Mouse (Mus musculus): ENCODE measurements around the gene Zfand5.
"Not testable (repeated sequence)": the region's sequence is repeated elsewhere in the genome, so short reads cannot be mapped to it uniquely, and the experiment has no call there.

Gene Zfand5

DNA sequence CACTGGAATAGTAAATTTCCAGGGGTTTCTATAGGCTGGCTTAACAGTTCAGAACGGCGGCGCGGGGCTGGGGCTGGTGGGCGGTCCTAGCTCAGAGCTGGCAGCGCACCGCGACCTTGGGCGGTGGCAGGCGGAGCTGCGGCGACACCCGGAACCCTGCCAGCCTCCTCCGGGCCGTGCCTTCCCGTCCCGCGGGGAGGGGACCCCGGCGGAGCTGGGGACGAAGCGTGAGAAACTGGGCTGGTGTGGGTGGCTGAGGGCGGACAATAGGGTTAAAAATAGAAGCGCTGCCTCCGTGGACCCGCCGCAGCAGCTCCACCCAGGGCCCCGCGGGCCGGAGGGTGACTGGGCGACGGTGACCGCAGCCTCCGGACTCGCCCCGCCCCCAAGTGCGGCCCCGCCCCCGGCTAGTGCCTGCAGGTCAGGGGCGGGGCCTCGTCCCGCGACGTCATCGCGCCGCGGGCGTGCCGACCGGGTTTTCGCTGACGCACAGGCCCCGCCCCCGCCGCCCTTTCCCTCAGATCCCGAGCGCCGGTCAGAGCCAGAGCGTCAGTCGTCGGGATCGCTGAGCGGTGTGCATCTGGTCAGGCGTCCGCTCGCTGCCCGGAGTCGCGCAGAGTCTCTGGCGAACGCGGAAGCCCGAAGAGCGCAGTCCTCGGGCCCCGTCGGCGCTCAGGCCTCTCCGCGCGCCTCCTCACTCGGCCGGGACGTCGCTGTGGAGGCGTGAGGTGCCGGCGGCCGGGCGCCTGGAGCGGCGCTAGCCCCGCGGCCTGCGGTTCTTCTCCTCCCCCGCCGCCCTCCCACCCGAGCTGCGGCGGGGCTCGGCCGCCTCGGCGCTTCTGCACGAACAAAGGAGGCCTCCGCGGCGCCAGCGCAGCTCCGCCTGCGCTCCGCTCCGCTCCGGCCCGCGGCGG lies at the start of gene Zfand5:
Gene Zfand5, plus strand, starts transcription at position 538 of the 914 bp plus-strand sequence.
- DNase-seq (ENCODE audit: low read depth, low spot score): peak; percentile 89

DNA sequence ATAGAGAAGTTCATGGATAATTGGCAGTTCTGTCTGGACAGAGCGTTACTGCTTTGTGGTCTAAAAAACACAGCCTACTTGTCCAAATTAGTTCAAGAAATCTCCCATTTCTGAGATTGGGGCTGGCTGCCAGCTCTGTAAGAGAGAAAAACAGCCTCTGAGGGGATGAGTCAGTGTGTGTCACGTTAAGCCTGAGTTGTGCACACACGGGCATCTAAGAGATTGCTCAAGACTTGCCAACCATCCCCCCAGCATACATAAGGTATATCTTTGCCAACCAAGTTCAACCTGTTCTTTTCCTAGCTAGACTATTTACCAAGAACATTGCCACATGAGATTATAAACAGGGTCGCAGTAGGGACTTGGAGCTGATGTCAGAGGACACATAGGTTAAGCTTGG lies 44.9 kb upstream of the Zfand5 start:
- no peak for DNase-seq (ENCODE audit: low read depth, low spot score)

DNA sequence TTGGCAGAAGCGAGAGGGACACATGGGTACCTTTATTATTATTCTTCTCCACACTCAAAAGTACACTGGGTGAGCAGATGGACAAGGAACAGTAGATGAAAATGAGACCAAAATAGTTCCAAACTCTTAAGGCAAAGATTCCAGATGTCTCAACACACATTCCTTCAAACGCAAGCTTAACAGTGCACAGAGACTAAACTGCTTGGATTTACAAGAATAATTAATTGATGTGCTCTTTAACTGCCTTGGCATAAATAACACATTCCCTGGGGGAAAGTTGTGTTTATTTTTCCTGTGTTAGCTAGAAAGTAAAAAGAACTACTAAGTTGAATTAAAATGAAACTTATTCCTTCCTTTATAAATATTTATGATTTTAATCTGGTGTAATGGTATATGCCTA lies 44.3 kb upstream of the Zfand5 start:
- DNase-seq (ENCODE audit: low read depth, low spot score): no peak

DNA sequence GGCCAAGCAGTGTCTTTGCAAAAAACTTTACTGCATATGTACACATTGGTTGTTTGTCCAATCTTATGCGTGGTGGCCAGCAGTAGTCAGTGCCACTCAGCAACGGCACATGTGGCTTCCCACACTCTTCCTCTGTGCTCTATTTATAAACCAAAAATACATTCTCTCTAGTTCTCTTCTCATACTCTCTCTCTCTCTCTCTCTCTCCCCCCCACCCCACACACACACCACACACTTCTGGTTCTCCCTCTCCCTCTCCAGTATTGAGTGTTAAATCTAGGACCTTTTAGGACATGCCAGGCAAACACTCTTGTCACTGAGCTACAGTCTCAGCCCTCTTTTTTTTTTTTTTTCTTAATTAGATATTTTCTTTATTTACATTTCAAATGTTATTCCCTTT lies 23.3 kb upstream of the Zfand5 start:
- DNase-seq (ENCODE audit: low read depth, low spot score): not testable (repeated sequence)

DNA sequence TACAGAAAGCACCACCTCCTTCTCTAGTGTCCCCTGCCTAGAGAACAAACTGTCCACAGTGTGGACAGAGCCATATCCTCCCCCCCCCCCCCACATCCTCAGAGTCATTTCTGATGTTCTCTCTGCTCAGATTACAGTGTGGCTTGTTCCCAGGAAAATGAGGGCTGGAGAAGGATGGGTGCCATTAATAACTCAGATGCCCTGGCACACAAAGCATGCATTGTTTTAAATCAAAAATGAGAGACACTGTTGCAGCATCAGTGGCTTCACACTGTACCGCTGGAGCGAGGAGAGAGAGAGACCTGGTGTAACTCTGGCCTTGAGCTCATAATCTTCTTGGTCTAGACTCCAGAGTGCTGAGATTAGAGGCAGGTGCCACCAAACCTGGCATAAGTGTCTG lies 18.2 kb upstream of the Zfand5 start:
- DNase-seq (ENCODE audit: low read depth, low spot score): no peak

DNA sequence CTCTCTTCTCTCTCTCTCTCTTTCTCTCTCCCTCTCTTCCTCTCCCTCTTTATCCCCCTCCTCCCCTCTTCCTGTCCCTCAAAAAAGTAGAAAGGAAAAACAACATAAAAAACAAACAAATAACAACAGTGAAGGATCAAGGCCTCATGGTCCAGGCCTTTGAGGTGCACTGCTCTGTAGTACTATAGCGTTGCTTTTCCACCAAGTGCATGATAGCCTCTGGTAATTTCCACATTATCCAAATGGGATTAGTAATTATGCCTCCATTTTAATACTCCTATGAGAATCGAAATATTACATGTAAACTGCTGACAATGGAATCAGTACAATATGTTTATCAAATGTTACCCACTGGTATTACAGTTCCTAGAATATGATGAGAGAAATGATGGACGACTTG lies 16.2 kb upstream of the Zfand5 start:
- DNase-seq (ENCODE audit: low read depth, low spot score): no peak

DNA sequence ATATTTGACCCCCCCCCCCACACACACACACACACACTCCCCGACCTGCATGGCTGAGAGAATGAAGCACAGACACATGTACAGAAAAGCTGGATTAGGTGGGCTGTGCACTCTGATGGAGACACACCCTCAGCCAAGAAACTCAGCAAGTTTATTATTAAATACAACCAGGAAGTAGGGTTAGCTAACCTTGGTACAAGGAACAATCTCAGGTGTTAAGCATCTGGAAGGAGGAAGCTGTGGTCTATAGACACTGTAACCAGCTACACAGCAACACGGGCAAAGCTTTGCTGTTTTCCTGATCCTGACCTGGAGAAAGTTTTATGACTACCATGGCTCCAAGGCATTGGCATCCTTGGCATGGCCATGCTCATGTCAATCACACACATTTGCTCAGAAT lies 12.6 kb upstream of the Zfand5 start:
- no peak for DNase-seq (ENCODE audit: low read depth, low spot score)

DNA sequence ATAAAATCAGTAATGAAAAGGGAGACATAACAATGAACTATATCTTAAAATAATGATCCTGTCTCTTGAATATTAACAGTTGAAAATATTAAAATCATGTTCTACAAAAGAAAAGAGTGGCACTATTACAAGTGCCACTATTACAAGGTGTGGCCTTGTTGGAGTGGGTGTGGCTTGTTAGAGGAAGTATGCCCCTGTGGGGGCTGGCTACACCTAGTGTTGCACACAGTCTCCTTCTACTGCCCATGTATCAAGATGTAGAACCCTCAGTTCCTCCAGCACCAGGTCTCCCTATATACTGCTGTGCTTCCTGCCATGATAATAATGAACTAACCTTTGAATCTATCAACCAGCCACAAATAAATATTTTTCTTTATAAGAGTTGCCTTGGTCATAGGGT lies 11.8 kb upstream of the Zfand5 start:
- DNase-seq (ENCODE audit: low read depth, low spot score): no peak

DNA sequence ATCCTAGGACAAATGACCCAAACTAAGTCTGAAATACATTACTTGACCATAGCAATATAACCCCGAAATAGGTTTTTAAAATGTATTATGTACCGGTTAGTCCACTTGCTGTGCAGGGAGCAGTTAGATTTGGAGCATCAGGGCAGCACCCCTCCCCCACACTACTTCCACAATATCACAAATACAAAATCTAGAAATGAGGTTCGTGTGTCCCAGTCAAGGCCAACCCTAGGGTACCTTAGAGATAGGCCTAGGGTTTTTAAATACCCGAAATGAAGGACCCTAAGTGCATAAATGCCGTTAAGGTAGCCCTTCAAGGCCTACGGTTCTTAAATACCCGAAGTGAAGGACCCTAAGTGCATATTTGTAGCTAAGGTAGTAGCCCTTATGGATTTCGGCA lies 892 bp upstream of the Zfand5 start:
- no peak for DNase-seq (ENCODE audit: low read depth, low spot score)

DNA sequence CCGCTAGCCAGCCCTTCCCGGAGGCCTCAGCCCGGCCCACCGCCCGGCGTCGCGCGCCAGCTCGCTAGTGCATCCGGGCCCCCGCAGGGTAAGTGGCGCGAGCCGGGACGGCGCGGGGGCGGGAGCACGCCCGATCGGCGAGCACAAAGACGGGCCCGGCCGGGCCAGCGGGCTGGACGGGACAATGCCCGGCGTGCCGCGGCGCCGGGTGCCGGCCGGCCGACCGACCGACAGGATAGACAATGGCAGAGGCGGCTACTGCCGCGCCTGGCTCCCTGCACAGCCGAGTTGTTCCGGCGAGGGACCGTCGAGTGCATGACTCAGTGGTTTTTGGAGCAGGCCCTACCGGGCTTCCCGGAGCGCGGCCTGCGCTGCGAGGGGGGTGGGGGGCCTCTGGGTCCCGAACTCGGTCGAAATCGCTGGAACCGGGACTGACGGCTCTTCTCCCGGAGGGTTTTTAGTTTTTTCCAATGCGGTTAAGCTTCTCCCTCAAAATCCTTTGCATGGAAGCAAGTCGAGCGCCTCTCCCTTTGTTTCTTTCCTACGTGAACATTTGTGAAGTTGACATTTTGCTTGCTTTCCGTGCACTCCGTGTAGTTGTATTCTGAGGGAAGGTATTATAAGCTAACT lies 692 bp downstream of the Zfand5 start:
- DNase-seq (ENCODE audit: low read depth, low spot score): peak; percentile 53

DNA sequence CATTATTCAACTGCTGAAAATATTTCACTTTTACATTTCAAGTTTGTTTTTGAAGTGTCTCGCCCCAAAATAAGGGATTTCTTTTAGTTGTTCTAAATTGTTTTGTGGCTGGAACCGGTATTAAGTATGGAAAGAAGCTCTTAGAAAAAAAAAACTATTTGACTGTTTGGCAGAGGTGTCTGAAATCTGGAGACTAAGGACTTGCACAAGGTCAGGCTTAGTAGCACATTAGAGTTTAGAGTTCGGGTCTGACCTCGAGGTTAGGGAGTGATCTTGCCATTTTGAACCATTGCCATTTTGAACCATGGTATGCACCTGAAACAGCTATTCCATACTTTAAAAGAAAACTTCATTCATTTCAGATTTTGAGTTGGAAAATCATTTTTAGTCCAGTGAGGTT lies 1.4 kb downstream of the Zfand5 start:
- peak; percentile 17 for DNase-seq (ENCODE audit: low read depth, low spot score)

DNA sequence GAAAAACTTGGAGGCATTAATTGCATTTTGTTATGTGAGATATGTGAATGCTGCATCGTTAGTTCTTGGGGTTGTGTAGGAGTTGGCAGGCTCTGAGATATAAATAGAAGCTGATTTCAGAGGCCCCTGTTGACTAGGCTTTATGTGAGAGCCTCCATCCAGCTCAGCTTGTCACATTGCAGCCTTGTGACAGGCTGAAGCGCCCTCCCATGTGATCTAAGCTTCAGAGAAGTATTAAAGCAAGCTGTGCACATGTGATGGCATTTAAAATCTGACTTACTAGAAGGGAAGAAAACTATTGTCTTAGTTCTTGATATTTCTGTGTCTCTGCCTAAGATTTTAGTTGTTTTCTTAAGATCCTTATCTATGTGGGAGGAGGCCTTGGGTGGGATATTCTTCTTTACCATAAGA lies 2.1 kb downstream of the Zfand5 start:
- peak; percentile 48 for DNase-seq (ENCODE audit: low read depth, low spot score)

DNA sequence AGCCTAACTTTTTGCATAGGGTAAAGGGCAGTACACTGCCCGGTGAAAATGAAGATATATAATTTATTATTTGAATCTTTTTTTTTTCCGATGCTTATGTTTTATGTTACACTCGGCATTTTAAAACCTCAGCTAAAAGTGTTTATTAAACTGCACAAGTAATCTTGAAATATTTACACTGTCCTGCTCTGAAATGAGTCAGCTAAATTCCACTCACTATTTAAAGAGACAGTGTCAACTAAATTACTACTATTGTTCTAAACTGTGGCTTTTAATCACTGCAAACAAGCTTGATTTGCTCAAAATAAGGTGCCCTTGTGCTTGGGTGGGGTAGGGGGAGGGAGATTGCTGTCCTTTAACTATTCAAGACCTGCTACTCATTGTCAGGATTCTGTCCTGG lies 2.6 kb downstream of the Zfand5 start:
- no peak for DNase-seq (ENCODE audit: low read depth, low spot score)

DNA sequence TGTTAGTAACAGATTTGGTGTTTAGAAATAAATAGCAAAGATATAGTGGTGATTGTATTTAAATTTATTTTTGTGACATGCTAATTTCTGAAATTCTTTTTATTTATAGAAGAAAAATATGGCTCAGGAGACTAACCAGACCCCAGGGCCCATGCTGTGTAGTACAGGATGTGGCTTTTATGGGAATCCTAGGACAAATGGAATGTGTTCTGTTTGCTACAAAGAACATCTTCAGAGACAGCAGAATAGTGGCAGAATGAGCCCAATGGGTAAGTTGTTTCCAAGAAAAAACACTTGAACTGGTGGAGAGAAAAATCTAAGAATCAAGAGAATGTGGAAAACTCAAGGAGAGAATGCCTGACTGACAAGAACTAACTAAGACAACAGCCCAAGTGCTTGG lies 4.2 kb downstream of the Zfand5 start:
- peak; percentile 61 for DNase-seq (ENCODE audit: low read depth, low spot score)

DNA sequence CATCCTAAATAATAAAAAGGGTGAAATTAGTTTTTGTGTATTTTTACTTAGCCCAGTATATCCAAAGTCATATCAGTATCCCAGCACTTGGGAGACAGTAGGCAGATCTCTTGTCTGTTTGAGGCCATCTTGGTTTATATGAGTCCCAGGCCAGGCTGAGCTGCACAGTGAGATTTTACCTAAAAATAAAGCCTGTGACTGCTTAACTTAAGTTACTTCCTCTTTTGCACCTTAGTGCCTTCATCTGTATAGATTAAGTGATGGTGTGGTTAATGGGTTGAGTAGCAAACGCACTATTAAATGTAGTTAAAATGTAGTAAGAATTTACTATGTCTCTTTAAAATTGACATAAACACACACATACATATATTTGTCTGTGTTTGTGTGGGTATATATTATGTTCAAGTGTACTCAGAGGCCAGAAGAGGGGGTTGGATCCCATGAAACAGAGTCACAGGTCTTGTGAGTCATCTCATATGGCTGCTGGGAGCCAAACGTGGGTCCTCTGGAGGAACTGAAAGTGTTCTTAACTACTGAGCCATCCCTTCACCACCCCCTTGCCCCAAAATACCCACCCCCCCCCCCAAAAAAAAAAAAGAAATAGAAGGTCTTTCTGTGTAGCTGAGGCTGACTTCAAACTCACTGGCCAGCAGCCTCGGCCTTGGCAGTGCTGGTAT lies 14.5 kb downstream of the Zfand5 start:
- DNase-seq (ENCODE audit: low read depth, low spot score): no peak

DNA sequence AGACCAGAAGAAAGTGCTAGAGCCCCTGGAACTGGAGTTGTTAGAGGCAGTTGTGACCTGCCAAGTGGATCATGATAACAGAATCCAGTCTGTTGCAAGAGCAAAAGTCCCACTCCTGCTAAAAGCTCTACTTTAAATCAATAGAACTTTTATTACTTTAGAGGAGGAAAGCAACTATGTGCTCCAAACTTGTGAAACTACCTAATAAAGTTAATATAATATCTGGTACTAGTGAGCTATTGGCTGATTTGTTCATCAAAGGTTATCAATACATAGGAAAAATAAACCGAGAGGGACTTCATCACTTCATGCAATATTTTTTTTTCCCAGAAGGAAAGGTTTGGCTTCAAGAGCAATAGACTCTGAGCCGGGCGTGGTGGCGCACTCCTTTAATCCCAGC lies 25.3 kb downstream of the Zfand5 start:
- DNase-seq (ENCODE audit: low read depth, low spot score): no peak

DNA sequence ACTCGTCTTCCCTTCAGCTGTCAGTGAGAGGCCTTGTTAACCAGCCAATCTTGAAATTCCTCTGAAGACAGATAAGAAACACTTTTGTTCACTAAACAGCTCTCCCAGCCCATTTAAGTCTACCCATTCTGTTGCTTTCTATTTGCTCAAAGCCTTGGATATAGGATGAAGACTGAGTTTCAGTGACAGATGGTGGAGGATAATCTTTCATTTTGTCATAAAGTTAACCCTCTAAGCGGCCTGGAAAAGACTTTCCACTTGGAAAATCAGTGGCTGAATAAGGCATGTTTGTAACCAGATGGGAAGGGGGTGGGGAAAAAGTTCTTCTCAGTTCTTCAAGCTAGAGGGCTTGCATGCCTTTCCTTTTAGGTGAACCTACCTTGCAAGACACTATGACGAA lies 29.7 kb downstream of the Zfand5 start:
- no peak for DNase-seq (ENCODE audit: low read depth, low spot score)

DNA sequence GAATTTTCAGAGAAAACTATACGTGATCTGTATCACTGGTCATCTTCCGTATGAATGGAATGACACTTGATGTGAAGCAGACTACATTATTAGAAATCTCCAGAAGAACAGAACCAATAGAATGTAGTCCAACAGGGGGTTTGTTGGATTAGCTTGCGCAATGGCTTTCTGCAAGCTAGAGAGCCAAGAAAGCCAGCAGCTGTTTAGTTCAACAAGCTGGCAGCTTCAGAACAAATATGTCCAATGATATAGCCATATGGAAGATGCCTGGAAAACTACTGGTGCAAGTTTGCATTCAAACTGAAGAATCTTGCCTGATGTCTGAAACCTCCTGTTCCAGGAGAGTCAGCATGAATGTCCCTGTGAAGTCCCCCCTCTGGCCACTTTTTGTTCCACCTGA lies 35.7 kb downstream of the Zfand5 start:
- no peak for DNase-seq (ENCODE audit: low read depth, low spot score)

DNA sequence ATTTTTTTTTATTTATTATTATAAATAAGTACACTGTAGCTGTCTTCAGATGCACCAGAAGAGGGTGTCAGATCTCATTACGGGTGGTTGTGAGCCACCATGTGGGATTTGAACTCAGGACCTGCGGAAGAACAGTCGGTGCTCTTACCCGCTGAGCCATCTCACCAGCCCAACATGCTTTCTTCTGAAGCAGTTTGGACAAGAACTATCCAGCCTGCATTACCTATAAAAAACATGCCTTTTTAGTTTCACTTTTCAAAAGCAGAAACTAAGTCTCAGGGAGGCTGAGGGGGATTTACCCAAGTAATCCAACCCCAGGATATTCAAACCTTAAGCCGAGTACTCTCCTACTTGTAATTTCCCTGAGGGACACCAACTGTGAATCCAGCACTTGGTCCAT lies 38.3 kb downstream of the Zfand5 start:
- not testable (repeated sequence) for DNase-seq (ENCODE audit: low read depth, low spot score)

DNA sequence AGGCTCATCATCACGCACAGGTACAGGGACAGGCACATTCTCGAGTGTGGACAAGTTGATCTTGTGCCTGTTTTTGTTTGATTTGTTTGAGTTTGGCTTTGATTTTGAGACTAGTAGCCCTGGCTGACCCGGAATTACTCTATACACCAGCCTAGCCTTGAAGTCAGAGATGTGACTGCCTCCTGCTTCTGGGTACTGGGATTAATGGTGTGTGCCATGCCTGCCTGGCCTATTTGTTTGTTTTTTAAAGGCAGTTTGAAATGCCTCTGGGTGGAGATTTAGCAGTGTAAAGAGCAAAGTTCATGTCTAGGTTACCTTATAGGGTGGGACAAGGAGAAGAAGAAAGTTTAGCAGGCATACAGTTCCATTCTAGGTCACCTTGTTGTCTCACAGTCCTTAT lies 43.6 kb downstream of the Zfand5 start:
- DNase-seq (ENCODE audit: low read depth, low spot score): no peak

DNA sequence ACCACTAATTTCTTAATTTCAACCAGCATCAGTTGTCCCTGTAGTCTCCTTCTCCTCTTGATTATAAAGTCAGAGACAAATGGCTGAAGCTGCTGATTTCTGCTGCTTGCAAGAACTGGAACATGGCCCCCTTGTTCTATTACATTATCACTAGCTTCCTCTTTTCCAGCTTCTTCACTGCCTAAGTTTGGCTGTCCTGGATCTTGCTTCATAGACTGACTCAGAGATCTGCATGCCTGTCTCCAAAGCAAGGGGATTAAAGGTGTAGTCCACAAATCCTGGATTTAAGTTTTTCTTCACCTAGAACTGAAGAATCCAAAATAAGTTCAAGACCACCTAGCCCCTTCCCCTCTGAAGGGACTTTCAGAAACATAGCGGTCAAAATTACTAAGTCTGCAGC lies 47.5 kb downstream of the Zfand5 start:
- DNase-seq (ENCODE audit: low read depth, low spot score): no peak

DNA sequence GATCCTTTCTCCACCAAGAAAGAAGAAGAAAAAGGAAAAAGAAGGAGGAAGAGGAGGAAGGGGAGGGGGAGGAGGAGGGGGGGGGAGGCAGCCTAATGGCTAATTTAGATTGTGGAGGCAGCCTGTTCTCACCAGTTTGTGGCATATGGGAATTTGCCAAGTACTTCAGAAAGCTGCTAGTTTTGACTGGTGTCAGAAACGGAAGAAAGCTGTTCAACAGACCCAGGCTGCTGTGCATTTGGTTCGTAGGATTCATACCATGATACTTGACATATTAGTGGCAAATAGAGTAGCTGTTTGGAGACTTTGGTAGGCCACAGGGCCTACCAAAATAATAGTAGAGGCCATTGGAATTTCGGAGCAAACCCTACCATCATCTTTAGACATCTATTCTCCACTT lies 53.3 kb downstream of the Zfand5 start:
- DNase-seq (ENCODE audit: low read depth, low spot score): no peak

DNA sequence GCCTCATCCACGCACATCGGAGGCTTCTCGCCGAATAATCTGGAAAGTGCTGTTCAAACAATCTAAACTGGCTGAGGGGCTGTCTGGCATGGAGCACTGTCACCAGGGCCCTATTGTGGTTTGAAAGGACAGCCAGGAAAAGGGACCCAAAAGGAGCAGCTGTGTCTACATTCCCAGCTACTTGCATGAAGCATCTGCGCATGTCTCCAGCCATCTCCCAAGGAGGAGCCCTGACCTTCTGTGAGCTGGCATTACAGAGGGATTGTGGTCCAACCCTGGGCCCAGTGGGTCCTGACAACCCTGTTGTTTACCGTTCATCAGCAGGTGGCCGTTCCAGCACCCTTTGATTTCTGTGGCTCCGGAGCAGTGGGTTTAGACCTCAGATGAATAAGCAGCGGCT lies 56.9 kb downstream of the Zfand5 start:
- no peak for DNase-seq (ENCODE audit: low read depth, low spot score)

Data from R1 (cell line).